Mouse (Mus musculus): Measurements from ENCODE around the gene Rrh. TPM values are rescaled to one million over a fixed set of nuclear protein-coding genes. Genes with fewer than 3 reads are reported as not detected.
A peak's percentile ranks its signal among the peaks of the same experiment; 100 is the strongest.
"Not testable (repeated sequence)": the region's sequence is repeated elsewhere in the genome, so short reads cannot be mapped to it uniquely, and the experiment has no call there.

Gene Rrh
- total RNA-seq, 1 experiment from 2014 or later, result 0.55 TPM

GRCm38 (mm10) chr3:129803765-129804164 is 18.6 kb downstream of the Rrh start, which contains the start of gene Lrit3:
Lrit3 (minus strand) TSS chr3:129804030.
- ATAC-seq (replicated peaks in 1 of 2; ENCODE audit: insufficient read depth in 1 of 2, low FRiP score in 2 of 2, low TSS enrichment in 1 of 2, low read depth in 1 of 2, poor library complexity in 2 of 2, severe bottlenecking in 2 of 2), result no peak

- no peak for ATAC-seq (replicated peaks in 1 of 2; ENCODE audit: insufficient read depth in 1 of 2, low FRiP score in 2 of 2, low TSS enrichment in 1 of 2, low read depth in 1 of 2, poor library complexity in 2 of 2, severe bottlenecking in 2 of 2)
Measured at GRCm38 (mm10) chr3:129799011-129799410, 23.4 kb downstream of the Rrh start.

DNA sequence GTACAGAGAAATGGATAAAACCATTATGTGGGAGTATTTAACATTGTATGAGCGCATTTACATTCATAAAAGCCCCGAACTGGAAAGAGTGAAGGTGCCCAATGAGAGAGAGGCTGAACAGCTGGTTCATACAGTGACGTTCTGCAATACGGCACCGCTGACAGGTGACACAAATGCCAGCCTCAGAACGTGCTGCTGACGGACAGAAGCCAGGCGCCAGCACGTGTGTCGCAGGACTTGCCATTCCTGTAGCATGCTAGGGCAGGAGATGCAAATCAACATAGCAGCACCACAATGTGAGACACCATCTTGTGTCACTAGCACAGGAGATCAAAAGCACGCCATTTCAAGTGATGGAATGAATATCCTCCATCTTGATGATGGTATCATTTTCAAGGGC is 23.8 kb downstream of the Rrh start:
- ATAC-seq (replicated peaks in 1 of 2; ENCODE audit: insufficient read depth in 1 of 2, low FRiP score in 2 of 2, low TSS enrichment in 1 of 2, low read depth in 1 of 2, poor library complexity in 2 of 2, severe bottlenecking in 2 of 2), result no peak

DNA sequence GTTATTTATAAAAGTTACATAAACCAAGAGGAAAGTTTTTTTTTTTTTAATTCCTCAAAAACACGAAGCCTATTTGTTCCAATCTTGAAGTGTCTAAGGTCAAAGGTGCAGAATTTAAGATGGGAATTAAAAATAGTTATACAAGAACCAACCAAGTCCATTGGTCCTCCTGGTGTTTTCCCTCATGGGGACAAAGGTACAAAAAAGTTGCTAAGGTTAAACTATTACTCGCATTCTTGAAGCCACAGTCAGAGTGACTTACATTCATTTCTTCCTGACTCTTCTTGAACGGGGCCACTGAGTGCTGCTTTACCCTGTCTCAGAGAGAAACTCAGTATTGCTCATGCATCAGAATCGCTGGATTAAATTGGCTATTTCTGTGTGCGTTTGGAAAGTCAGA is 25.0 kb downstream of the Rrh start:
- ATAC-seq (replicated peaks in 1 of 2; ENCODE audit: insufficient read depth in 1 of 2, low FRiP score in 2 of 2, low TSS enrichment in 1 of 2, low read depth in 1 of 2, poor library complexity in 2 of 2, severe bottlenecking in 2 of 2), result no peak

- ATAC-seq (replicated peaks in 1 of 2; ENCODE audit: insufficient read depth in 1 of 2, low FRiP score in 2 of 2, low TSS enrichment in 1 of 2, low read depth in 1 of 2, poor library complexity in 2 of 2, severe bottlenecking in 2 of 2), result no peak
Measured at GRCm38 (mm10) chr3:129793801-129794200, 28.6 kb downstream of the Rrh start.

DNA sequence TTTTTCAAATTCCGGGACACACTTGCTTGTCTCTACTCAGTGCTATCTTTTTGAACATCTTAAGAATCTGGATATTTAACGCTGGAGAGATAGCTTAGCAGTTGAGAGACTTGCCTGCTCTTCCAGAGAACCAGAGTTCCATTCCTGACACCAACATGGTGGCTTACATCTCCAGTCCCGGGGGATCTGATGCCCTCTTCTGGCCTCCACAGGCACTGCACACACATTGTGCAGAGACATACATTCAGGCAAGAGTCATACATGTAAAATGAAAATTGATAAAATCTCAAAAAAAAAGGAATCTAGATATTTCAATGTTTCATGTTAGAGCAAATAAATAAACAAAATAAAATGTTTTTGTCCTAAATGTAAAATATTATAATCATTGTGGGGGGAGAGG is 39.6 kb downstream of the Rrh start:
- no peak for ATAC-seq (replicated peaks in 1 of 2; ENCODE audit: insufficient read depth in 1 of 2, low FRiP score in 2 of 2, low TSS enrichment in 1 of 2, low read depth in 1 of 2, poor library complexity in 2 of 2, severe bottlenecking in 2 of 2)

GRCm38 (mm10) chr3:129781435-129781834 is 41.0 kb downstream of the Rrh start:
- ATAC-seq (replicated peaks in 1 of 2; ENCODE audit: insufficient read depth in 1 of 2, low FRiP score in 2 of 2, low TSS enrichment in 1 of 2, low read depth in 1 of 2, poor library complexity in 2 of 2, severe bottlenecking in 2 of 2), result no peak

DNA sequence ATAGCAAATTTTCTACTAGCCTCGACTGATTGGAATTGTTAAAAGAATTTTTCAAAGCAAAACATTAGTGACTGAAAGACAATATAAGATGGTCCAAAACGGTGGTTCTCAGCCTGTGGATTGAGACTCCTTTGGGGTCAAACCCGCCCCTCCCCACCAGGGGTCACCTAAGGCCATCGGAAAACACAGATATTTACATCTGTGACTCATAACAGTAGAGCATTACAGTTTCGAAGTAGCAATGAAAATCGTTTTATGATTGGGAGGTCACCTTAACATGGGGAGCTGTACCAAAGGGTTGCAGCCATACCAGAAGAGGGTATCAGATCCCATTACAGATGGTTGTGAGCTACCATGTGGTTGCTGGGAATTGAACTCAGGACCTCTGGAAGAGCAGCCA is 51.2 kb downstream of the Rrh start:
- ATAC-seq (replicated peaks in 1 of 2; ENCODE audit: insufficient read depth in 1 of 2, low FRiP score in 2 of 2, low TSS enrichment in 1 of 2, low read depth in 1 of 2, poor library complexity in 2 of 2, severe bottlenecking in 2 of 2), result no peak

GRCm38 (mm10) chr3:129766971-129767794 is 55.2 kb downstream of the Rrh start:
- no peak for ATAC-seq (replicated peaks in 1 of 2; ENCODE audit: insufficient read depth in 1 of 2, low FRiP score in 2 of 2, low TSS enrichment in 1 of 2, low read depth in 1 of 2, poor library complexity in 2 of 2, severe bottlenecking in 2 of 2)

GRCm38 (mm10) chr3:129766106-129766505 is 56.3 kb downstream of the Rrh start:
- ATAC-seq (replicated peaks in 1 of 2; ENCODE audit: insufficient read depth in 1 of 2, low FRiP score in 2 of 2, low TSS enrichment in 1 of 2, low read depth in 1 of 2, poor library complexity in 2 of 2, severe bottlenecking in 2 of 2), result no peak

GRCm38 (mm10) chr3:129757599-129757998 is 64.8 kb downstream of the Rrh start:
- not testable (repeated sequence) for ATAC-seq (replicated peaks in 1 of 2; ENCODE audit: insufficient read depth in 1 of 2, low FRiP score in 2 of 2, low TSS enrichment in 1 of 2, low read depth in 1 of 2, poor library complexity in 2 of 2, severe bottlenecking in 2 of 2)

DNA sequence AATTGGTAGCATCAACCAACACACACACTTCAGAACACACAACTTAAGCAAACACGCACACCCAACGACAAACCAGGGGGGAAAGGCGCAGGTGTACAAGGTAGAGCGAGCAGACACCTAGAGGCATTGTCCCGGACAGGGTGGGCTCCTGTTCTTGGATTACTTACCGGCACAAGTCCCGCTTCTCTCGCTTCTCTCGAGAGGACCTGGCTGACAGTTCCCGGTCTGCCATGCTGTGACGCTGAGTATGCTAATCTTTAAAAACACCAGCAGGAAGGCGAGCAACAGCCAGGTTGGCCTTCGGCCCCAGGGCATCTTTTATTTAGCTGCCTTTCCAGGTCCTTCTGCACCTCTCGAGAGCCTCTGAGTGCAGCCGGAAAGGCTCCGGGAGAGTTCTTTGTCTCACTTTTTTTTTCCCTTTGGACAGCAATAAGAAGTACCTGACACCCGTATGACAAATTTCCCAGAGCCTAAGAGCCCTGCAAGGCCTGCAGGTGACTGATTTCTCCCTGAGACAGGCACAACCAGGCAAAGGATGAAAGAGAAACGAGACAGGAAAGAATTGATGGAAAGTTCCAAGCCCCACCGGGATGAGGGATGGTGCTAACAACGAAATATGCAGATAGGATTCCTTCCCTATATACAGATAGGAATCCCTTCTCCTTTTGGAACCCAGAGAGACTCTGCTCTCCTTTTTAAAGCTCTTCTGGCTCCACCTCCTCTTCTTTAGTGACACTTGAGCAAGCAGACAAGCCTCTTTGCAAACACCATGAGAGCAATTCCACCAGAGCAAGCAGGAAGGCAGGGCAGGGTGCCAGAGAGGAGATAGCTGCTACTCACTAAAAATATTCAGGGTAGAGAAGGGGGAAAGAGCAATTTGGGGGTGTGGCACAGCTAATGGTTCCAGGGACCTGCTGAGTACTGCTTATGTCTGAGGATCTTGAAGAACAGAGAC is 67.5 kb downstream of the Rrh start, which contains the start of gene Egf:
Egf (minus strand) TSS at position 667 of the 955 bp plus-strand sequence.
- peak; percentile 32 to 56; a peak in 1 of 4 replicates for ATAC-seq (replicated peaks in 1 of 2; ENCODE audit: insufficient read depth in 1 of 2, low FRiP score in 2 of 2, low TSS enrichment in 1 of 2, low read depth in 1 of 2, poor library complexity in 2 of 2, severe bottlenecking in 2 of 2)

Other genes starting within 250 kb of the Rrh start
- 0.94 and 1.8 TPM in 2 replicates for gene Egf, start 67.3 kb downstream of the Rrh start, total RNA-seq (2017)
- not detected in 2 replicates for gene Lrit3, start 18.6 kb downstream of the Rrh start, total RNA-seq (2017)
- gene Gar1, start 8.8 kb upstream of the Rrh start, total RNA-seq (2017), result 24.8 and 56.9 TPM in 2 replicates
- not detected in 2 replicates for gene Cfi, start 13.3 kb upstream of the Rrh start, total RNA-seq (2017)
- gene Pla2g12a, start 56.0 kb upstream of the Rrh start, total RNA-seq (2017), result 11.7 and 29.2 TPM in 2 replicates
- gene Casp6, start 78.8 kb upstream of the Rrh start, total RNA-seq (2017), result 23.5 and 27.0 TPM in 2 replicates
- gene Mcub, start 147.6 kb upstream of the Rrh start, total RNA-seq (2017), result 1.7 and 3.6 TPM in 2 replicates
- gene Sec24b, start 239.0 kb upstream of the Rrh start, total RNA-seq (2017), result 43.0 and 63.2 TPM in 2 replicates

All from hematopoietic stem cell, adult 5-6 weeks (primary cell).